Mouse (Mus musculus): Measurements from ENCODE around the gene 4930568D16Rik.

DNA sequence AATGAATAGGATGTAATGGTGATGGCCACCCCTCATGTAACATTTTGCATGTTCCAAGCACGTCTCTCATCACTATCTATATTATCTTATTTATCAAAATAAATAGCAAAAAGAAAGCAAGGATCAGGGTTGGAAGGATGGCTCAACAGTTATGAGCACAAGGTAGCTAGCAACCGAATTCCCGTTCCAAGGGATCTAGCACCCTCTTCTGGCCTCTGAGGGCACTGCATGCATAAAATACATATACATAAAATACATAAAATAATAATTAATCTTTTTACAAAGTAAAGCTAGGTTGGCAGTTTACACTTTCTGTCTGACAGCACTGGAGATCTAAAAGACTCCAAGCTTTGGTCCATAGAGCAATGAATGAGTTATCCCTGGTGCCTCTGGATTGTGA lies 5.5 kb upstream of the 4930568D16Rik start:
- TF ChIP-seq PAX5 (IDR thresholded peaks at IDR 0.05; ENCODE audit: low read length) (no peak), POLR2A (IDR thresholded peaks at IDR 0.05; ENCODE audit: low read depth, low read length) (no peak), CTCF (conservative IDR thresholded peaks at IDR 0.05 in 1 of 2, IDR thresholded peaks at IDR 0.05 in 1 of 2; ENCODE audit: low read depth in 2 of 2, low read length in 2 of 2) (peak; percentile 63 to 86), CHD2 (IDR thresholded peaks at IDR 0.05; ENCODE audit: low read length) (no peak), HCFC1 (IDR thresholded peaks at IDR 0.05; ENCODE audit: low read depth, low read length) (no peak), ZNF384 (IDR thresholded peaks at IDR 0.05; ENCODE audit: low read depth, low read length) (no peak), TCF12 (IDR thresholded peaks at IDR 0.05; ENCODE audit: low read depth, low read length) (no peak), RCOR1 (conservative IDR thresholded peaks at IDR 0.05; ENCODE audit: low read depth, low read length) (no peak), ETS1 (conservative IDR thresholded peaks at IDR 0.05; ENCODE audit: low read depth, low read length) (no peak)

All from CH12.LX (cell line).